Mouse (Mus musculus) megakaryocyte-erythroid progenitor cell, adult 5-6 weeks (primary cell): Measurements from ENCODE around the gene H2al1b. TPM values are rescaled to one million over a fixed set of nuclear protein-coding genes. Genes with fewer than 3 reads are reported as not detected.
"Not testable (repeated sequence)": the region's sequence is repeated elsewhere in the genome, so short reads cannot be mapped to it uniquely, and the experiment has no call there.

Source experiments
- ATAC-seq: replicated peaks from 2 replicates; pipeline ENCODE4 v1.8.0; 2016; ENCODE audit warnings: mild to moderate bottlenecking, inconsistent platforms; ENCODE audit not compliant: severe bottlenecking, poor library complexity, low FRiP score, low TSS enrichment
- total RNA-seq, 2 experiments: library from RNA; stranded (forward) in 1 of 2; stranded (reverse) in 1 of 2; fragments of 200-1000, 215-1000 nt in 1 of 2; fragments of >200 nt in 1 of 2; fragmentation: Nextera tagmentation in 1 of 2; gene quantifications; 2 replicates each; pipeline ENCODE4 v1.2.3; 2014 to 2017

H2al1b gene
- total RNA-seq (2014; fragmentation: Nextera tagmentation) (not detected in 2 replicates), total RNA-seq (2017) (not detected in 2 replicates)

GRCm38 (mm10) chrX:11302132-11302531 lies at the start of gene H2al1b:
TSS of gene H2al1b (plus strand) at chrX:11302432.
- not testable (repeated sequence) for ATAC-seq

DNA sequence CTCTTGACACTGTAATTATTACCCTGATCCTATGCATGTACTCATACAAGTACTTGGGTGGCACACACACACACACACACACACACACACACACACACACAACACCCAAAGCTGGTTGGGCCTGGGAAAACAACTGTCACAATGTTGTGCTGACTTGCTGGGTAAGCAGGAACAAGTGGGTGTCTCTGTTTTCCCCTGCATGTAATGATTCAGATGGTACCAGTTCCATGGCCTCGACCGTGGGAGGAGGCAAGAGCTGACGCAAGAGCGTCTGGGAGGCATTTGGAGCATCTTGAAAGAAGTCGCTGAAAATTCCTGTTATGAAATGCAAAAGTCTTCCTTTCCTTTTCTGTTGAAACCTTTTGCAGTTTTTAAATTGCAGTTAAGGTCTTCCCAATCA lies 48.2 kb upstream of the H2al1b start:
- ATAC-seq: no peak

DNA sequence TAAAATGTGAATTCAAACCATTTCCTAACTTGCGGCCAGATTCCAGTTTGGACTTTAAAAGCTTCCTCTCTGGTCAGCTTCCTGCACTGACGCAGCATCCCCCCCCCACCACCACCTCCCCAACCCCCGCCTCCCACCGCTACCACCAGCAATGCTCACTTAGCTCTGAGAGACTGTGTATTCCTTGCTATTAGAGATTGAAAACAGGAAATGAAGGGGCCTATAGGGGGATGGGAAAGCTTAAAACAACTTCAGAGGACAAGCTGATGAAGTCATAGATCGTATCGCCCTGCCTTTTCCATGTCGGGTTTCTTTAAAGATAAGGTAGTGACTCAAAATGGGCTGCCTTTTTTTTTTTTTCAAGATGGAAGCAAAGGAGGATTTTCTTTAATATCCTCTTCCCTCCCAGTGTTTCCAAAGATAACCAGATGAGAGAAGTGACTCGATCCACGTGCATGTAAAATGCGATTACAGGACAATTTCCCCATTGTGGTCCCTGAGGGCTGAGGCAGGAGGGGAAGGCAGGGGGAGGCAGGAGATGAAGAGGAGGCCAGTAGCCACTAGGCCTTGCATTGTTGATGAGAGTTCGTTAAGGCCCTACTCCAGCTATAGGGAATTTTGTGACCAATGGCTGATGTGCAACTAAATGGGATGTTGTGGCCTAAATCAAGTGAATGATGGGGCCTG lies 47.6 kb upstream of the H2al1b start:
- ATAC-seq: no peak

- ATAC-seq: no peak
Measured at GRCm38 (mm10) chrX:11255564-11256360, 46.5 kb upstream of the H2al1b start.

DNA sequence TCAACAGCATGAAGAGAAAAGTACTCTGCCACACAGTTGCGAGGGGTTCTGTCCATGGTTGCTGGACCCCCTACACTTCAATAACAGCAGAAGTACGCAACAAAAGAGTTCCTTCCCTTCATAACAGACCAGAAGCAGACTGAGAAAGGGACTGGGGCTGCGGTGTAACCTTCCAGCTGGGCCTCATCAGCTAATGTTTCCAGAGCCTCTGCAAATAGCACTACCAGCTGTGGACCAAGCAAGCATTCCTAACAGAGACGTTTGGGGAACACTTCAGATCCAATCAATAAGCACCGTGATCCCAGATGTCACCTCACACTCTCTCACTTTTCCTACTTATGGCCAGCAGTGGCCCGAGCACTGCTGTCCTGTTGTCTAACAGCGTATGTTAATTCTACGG lies 37.3 kb upstream of the H2al1b start:
- no peak for ATAC-seq

DNA sequence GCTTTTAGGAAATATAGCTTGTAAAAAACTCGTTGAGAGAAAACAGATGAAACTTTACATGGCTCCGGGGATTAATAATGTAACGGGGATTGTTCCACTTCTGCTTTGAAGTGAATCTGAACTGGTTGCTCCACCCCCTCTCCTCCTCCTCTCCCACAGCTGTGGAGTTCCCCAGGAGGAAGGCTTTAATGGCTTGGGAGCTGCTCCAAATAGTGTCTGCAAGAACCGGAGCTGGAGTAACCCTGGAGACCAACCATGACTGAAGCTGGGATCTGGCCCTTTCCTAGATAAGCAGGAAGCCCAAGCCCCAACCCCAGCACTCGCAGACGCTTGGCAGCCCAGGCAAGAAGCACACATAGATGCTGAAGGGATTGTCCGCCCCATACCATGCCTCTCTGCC lies 34.4 kb upstream of the H2al1b start:
- no peak for ATAC-seq

- no peak for ATAC-seq
Measured at GRCm38 (mm10) chrX:11269074-11269473, 33.2 kb upstream of the H2al1b start.

DNA sequence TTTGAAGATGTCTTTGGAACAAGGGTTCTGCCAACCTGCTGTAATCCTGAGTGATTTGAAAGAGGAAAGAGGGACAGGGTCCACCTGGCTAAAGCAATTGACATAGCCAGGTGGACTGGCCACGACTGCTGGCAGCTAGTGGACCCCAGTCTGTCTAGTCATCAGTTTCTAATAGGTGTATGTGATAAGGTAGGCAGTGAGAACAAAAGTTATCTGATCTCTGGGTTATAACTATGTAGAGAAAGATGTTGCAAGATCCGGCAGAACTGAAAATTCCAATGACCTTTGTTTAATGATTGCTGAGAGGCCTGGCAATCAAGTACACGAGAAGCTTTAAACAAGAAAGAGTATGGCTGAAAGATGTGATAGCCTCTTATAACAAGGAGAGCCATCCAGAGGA lies 29.0 kb upstream of the H2al1b start:
- no peak for ATAC-seq

DNA sequence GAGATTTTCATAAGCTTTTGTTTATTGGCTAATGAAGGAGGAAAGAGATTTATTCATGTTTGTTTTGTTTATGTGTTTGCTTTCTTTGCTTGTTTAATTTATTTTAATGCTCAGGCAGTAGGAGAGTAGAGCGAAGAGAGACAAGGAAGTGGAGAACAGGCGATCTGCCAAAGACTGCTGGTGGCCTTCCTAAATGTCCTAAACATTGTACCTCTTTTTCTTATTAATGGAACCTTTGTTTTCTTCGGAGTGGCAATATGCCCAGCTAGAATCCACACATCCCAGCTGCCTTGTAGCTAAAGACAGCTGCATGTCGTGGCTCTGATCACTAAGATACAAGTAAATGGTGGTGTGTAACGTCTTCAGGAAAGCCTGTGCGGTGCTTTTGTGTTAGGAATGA lies 25.1 kb upstream of the H2al1b start:
- no peak for ATAC-seq

- ATAC-seq: no peak
Measured at GRCm38 (mm10) chrX:11280741-11281140, 21.5 kb upstream of the H2al1b start.

DNA sequence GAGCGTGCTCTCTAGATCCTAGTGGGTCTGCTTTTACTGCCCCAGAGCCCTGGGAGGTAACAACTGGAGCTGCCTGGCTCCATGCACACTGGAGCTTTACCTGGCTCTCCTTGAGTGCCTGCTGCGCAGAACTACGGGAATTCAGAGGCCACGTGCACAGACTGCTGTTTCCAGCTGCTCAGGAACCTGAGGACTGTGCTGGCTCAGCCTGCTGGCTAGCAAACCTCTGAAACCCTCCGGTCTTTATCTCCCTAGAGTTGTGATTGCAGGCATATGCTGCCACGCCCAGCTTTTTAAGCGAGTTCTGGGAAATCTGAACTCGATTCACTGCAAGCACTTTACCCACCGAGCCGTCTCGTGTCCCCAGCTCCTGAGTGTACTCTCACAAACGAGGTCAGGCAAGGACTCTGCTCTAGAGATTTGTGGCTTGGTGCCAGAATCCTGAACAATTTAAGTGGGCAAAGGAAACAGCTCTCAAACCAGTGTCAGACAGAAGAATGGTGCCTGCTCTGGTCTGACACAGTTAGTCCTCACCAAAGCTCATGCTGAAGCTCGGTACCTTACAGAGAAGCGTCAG lies 13.8 kb upstream of the H2al1b start:
- no peak for ATAC-seq

DNA sequence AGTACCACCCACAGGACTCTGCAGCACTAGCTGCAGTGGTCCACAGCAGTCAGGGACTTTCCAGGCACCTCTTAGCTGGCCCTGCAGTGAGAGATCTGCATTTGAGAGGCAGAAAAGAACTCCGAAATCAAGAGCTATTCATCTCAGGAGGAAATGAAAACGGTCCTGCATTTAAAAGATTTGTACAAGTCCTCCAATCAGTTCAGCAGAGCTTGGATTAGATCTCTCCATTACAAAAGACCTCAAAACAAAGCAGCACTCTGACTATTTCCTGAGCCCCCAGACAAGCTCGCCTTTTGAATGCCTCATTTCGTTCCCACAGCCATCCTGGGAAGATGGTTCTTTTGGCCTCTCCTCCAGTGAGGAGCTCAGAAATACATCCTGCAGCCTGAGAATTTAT lies 13.0 kb upstream of the H2al1b start:
- ATAC-seq: no peak

DNA sequence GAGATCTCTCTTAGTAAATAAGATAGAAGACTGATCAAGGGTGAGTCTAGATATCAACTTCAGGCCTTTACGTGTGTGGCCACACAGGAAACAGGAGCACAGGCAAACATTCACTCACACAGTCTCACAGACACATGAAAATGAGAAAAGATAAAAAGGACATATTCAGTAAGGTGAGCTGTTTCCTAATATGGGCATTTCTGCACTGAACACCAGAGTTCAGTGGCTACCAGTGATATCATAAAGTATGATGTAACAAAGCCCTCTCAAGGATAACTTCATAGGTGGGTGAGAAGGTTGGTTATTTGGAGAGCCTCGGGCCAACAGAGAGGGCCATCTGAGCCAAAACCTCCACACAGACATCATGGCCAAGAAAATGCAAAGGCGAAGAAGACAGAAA lies 3.3 kb upstream of the H2al1b start, which contains the start of gene H2al1a:
Gene H2al1a (plus strand): TSS at position 301 of the 400 bp plus-strand sequence.
- not testable (repeated sequence) for ATAC-seq

DNA sequence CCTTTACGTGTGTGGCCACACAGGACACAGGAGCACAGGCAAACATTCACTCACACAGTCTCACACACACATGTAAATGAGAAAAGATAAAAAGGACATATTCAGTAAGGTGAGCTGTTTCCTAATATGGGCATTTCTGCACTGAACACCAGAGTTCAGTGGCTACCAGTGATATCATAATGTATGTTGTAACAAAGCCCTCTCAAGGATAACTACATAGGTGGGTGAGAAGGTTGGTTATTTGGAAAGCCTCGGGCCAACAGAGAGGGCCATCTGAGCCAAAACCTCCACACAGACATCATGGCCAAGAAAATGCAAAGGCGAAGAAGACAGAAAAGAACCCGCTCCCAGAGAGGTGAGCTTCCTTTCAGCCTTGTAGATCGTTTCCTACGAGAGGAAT lies 3.1 kb downstream of the H2al1b start, which contains the start of gene H2al1c:
Gene H2al1c (plus strand): TSS at position 301 of the 400 bp plus-strand sequence.
- ATAC-seq: not testable (repeated sequence)

DNA sequence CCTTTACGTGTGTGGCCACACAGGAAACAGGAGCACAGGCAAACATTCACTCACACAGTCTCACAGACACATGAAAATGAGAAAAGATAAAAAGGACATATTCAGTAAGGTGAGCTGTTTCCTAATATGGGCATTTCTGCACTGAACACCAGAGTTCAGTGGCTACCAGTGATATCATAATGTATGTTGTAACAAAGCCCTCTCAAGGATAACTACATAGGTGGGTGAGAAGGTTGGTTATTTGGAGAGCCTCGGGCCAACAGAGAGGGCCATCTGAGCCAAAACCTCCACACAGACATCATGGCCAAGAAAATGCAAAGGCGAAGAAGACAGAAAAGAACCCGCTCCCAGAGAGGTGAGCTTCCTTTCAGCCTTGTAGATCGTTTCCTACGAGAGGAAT lies 6.3 kb downstream of the H2al1b start, which contains the start of gene H2al1d:
Gene H2al1d (plus strand): TSS at position 301 of the 400 bp plus-strand sequence.
- not testable (repeated sequence) for ATAC-seq

DNA sequence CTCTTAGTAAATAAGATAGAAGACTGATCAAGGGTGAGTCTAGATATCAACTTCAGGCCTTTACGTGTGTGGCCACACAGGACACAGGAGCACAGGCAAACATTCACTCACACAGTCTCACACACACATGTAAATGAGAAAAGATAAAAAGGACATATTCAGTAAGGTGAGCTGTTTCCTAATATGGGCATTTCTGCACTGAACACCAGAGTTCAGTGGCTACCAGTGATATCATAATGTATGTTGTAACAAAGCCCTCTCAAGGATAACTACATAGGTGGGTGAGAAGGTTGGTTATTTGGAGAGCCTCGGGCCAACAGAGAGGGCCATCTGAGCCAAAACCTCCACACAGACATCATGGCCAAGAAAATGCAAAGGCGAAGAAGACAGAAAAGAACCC lies 9.4 kb downstream of the H2al1b start, which contains the start of gene H2al1e:
Gene H2al1e (plus strand): TSS at position 301 of the 400 bp plus-strand sequence.
- ATAC-seq: not testable (repeated sequence)

GRCm38 (mm10) chrX:11314858-11315257 lies 12.6 kb downstream of the H2al1b start, which contains the start of gene H2al1f:
TSS of gene H2al1f (plus strand) at chrX:11315158.
- not testable (repeated sequence) for ATAC-seq

DNA sequence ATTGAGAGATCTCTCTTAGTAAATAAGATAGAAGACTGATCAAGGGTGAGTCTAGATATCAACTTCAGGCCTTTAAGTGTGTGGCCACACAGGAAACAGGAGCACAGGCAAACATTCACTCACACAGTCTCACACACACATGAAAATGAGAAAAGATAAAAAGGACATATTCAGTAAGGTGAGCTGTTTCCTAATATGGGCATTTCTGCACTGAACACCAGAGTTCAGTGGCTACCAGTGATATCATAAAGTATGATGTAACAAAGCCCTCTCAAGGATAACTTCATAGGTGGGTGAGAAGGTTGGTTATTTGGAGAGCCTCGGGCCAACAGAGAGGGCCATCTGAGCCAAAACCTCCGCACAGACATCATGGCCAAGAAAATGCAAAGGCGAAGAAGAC lies 15.7 kb downstream of the H2al1b start, which contains the start of gene H2al1g:
Gene H2al1g (plus strand): TSS at position 301 of the 400 bp plus-strand sequence.
- ATAC-seq: not testable (repeated sequence)

DNA sequence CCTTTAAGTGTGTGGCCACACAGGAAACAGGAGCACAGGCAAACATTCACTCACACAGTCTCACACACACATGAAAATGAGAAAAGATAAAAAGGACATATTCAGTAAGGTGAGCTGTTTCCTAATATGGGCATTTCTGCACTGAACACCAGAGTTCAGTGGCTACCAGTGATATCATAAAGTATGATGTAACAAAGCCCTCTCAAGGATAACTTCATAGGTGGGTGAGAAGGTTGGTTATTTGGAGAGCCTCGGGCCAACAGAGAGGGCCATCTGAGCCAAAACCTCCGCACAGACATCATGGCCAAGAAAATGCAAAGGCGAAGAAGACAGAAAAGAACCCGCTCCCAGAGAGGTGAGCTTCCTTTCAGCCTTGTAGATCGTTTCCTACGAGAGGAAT lies 19.0 kb downstream of the H2al1b start, which contains the start of gene H2al1h:
Gene H2al1h (plus strand): TSS at position 301 of the 400 bp plus-strand sequence.
- ATAC-seq: not testable (repeated sequence)

DNA sequence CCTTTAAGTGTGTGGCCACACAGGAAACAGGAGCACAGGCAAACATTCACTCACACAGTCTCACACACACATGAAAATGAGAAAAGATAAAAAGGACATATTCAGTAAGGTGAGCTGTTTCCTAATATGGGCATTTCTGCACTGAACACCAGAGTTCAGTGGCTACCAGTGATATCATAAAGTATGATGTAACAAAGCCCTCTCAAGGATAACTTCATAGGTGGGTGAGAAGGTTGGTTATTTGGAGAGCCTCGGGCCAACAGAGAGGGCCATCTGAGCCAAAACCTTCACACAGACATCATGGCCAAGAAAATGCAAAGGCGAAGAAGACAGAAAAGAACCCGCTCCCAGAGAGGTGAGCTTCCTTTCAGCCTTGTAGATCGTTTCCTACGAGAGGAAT lies 22.1 kb downstream of the H2al1b start, which contains the start of gene H2al1i:
Gene H2al1i (plus strand): TSS at position 301 of the 400 bp plus-strand sequence.
- ATAC-seq: not testable (repeated sequence)
